Mouse (Mus musculus): ENCODE measurements at regions not wholly inside any gene's neighbourhood (a gene's known extent, or its start where the extent isn't known, plus 50 kb on each side); places are given as distances from the start of the nearest gene placed in this dataset.

DNA sequence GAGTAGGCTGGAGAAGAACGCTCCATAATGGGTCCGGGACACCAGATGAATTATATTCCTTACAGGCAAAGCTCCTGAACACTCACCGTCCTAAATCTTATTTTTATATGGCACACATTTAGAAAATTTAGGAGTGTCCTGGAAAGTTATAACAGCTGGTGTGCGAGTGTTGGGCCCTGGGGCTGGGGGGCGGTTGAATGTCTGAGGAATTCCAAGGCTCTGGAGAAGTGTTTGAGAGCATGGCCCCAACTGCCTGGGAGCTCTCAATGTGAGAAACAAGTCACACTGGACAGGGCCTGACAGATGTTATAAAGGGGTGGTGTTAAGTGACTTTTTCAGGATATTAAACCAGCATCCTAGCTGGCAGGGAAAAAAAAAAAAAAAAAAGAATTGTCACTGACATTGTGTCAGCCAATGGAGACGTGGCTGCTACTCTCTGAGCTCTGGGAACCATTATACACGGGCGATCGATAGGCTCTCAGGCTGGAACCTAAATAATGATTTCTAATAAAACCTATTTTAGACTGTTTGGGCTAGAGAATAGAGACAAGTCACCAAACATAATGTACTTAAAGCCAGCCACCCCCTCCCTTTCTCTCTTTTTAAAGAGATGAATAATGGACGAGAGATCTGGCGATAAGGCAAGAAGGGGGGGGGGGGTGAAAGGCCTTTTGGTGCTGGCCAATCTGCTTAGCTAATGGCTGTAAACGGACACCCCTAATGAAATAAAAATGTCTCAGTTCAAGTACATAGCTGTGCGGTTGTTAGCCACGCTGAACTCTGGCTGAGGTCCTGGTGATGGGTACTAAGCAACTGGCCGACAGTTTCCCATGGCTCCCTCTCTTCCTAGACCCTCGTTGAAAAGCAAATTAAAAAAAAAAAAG, 98.6 kb upstream of the Eya4 start:
- Histone ChIP-seq H3K27ac (ENCODE audit: low read depth) (no peak overlapping the region), H3K4me2 (ENCODE audit: low read depth, low read length) (no peak overlapping the region), H3K36me3 (replicated peaks; ENCODE audit: control insufficient read depth, insufficient read depth, low read length) (no peaks in the 10 kb centered on the region), H3K4me3 (ENCODE audit: low read depth, low read length) (no peak overlapping the region), H3K27me3 (ENCODE audit: control insufficient read depth, insufficient read depth, low read length) (no peaks in the 10 kb centered on the region), H3K9me3 (replicated peaks; ENCODE audit: control insufficient read depth, low read length) (no peaks in the 10 kb centered on the region), H3K4me1 (ENCODE audit: control insufficient read depth, insufficient read depth) (no peaks in the 10 kb centered on the region), H3K9ac (replicated peaks; ENCODE audit: low read depth, low read length) (no peak overlapping the region)
- ATAC-seq (ENCODE audit: insufficient read depth, low read depth) (no peak), DNase-seq (ENCODE audit: low spot score) (no peak)
- 78% methylated on average over 16 of the region's 16 CpGs for WGBS
- TF ChIP-seq EP300 (IDR thresholded peaks at IDR 0.05; ENCODE audit: low read depth): no peak
- no peak for TF ChIP-seq CTCF (IDR thresholded peaks at IDR 0.05; ENCODE audit: low read depth)

GRCm38 (mm10) chr10:23430376-23430775, 79.8 kb upstream of the Eya4 start:
- no peaks in the 10 kb centered on the region for H3K36me3 ChIP-seq (replicated peaks; ENCODE audit: control insufficient read depth, insufficient read depth, low read length)
- H3K9ac ChIP-seq (replicated peaks; ENCODE audit: low read depth, low read length): no peak overlapping the region
- H3K9me3 ChIP-seq (replicated peaks; ENCODE audit: control insufficient read depth, low read length): no peaks in the 10 kb centered on the region
- H3K4me2 ChIP-seq (ENCODE audit: low read depth, low read length): no peak overlapping the region
- no peaks in the 10 kb centered on the region for H3K27me3 ChIP-seq (ENCODE audit: control insufficient read depth, insufficient read depth, low read length)
- WGBS: 66% methylated on average over 2 of the region's 2 CpGs
- no peak overlapping the region for H3K4me3 ChIP-seq (ENCODE audit: low read depth, low read length)
- H3K27ac ChIP-seq (ENCODE audit: low read depth): no peak overlapping the region
- ATAC-seq (ENCODE audit: insufficient read depth, low read depth): no peak
- DNase-seq (ENCODE audit: low spot score): no peak
- TF ChIP-seq EP300 (IDR thresholded peaks at IDR 0.05; ENCODE audit: low read depth): no peak
- TF ChIP-seq CTCF (IDR thresholded peaks at IDR 0.05; ENCODE audit: low read depth): no peak
- no peaks in the 10 kb centered on the region for H3K4me1 ChIP-seq (ENCODE audit: control insufficient read depth, insufficient read depth)

GRCm38 (mm10) chr10:23413794-23414518, 63.4 kb upstream of the Eya4 start:
- Histone ChIP-seq H3K4me2 (ENCODE audit: low read depth, low read length) (no peak overlapping the region), H3K27ac (ENCODE audit: low read depth) (no peak overlapping the region), H3K27me3 (ENCODE audit: control insufficient read depth, insufficient read depth, low read length) (no peaks in the 10 kb centered on the region), H3K4me1 (ENCODE audit: control insufficient read depth, insufficient read depth) (no peaks in the 10 kb centered on the region), H3K9ac (replicated peaks; ENCODE audit: low read depth, low read length) (no peak overlapping the region), H3K9me3 (replicated peaks; ENCODE audit: control insufficient read depth, low read length) (no peaks in the 10 kb centered on the region), H3K36me3 (replicated peaks; ENCODE audit: control insufficient read depth, insufficient read depth, low read length) (no peaks in the 10 kb centered on the region), H3K4me3 (ENCODE audit: low read depth, low read length) (no peak overlapping the region)
- WGBS: 74% methylated on average over 7 of the region's 7 CpGs
- TF ChIP-seq CTCF (IDR thresholded peaks at IDR 0.05; ENCODE audit: low read depth) (no peak), EP300 (IDR thresholded peaks at IDR 0.05; ENCODE audit: low read depth) (no peak)
- ATAC-seq (ENCODE audit: insufficient read depth, low read depth) (no peak), DNase-seq (ENCODE audit: low spot score) (no peak)

GRCm38 (mm10) chr10:23403351-23403938, 52.9 kb upstream of the Eya4 start:
- no peak for DNase-seq (ENCODE audit: low spot score)
- no peak for ATAC-seq (ENCODE audit: insufficient read depth, low read depth)
- Histone ChIP-seq H3K4me1 (ENCODE audit: control insufficient read depth, insufficient read depth) (no peaks in the 10 kb centered on the region), H3K9me3 (replicated peaks; ENCODE audit: control insufficient read depth, low read length) (no peaks in the 10 kb centered on the region; the same call in 1 of the 2 replicates), H3K27ac (ENCODE audit: low read depth) (no peak overlapping the region), H3K4me2 (ENCODE audit: low read depth, low read length) (no peak overlapping the region), H3K36me3 (replicated peaks; ENCODE audit: control insufficient read depth, insufficient read depth, low read length) (no peaks in the 10 kb centered on the region), H3K4me3 (ENCODE audit: low read depth, low read length) (no peak overlapping the region), H3K27me3 (ENCODE audit: control insufficient read depth, insufficient read depth, low read length) (no peaks in the 10 kb centered on the region), H3K9ac (replicated peaks; ENCODE audit: low read depth, low read length) (no peak overlapping the region)
- 46% methylated on average over 4 of the region's 4 CpGs for WGBS
- peak; percentile 39 for TF ChIP-seq CTCF (IDR thresholded peaks at IDR 0.05; ENCODE audit: low read depth)
- no peak for TF ChIP-seq EP300 (IDR thresholded peaks at IDR 0.05; ENCODE audit: low read depth)
